Mouse (Mus musculus): ENCODE data around the gene Fxyd3. TPM values are rescaled to one million over a fixed set of nuclear protein-coding genes. Genes with fewer than 3 reads are reported as not detected.
A peak's percentile ranks its signal among the peaks of the same experiment; 100 is the strongest.

Fxyd3 gene
- polyA plus RNA-seq, 1 experiment from 2014 or later = 22.5 TPM

DNA sequence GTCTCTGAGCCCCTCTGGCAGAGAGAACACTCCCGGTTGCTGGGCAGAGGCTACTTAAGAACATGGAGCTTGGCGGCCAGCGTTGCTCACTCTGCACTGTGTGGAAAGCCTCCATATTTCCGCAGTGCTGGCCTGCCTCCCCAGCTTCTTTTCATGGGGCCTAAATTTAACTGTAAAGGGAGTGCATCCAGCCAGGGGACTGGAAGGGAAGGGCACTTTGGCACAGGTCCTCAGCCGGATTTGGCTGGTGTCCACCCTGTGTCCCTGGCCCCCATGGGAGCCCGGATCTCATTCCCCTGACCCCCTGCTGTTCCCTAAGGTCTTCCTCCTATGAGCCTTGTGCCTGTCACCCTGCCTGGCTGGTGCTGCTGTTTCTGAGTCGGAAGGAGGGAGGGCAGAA, 42.0 kb upstream of the Fxyd3 start:
- DNase-seq (ENCODE audit: low spot score) = no peak
- no peak overlapping the region for H3K4me3 ChIP-seq (replicated peaks; ENCODE audit: low read depth, low read length)

DNA sequence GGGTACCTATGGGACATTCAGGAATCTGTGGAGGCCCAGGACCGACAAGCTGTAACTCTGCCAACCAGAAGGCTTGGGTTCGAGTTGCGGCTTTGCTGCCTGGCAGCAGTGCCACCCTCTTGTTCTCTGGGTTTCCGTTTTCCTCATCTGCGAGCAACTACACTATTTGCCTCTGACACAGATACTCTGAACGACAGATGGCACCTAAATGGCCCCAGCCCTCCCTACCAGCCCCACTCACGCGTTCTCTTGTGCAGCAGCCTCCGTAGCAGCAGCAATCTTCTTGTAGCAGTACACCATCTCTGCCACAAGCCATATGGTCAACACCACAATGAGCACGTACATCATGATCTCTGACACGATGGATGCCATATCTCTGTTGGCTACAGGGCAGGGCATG, 41.0 kb upstream of the Fxyd3 start:
- H3K9ac ChIP-seq (ENCODE audit: low read depth, low read length) = no peak overlapping the region
- no peak overlapping the region for H3K27ac ChIP-seq
- ATAC-seq (replicated peaks; ENCODE audit: low FRiP score, low read depth) = no peak
- peaks cover 15% of the 10 kb centered on the region for H3K4me1 ChIP-seq (replicated peaks; ENCODE audit: insufficient read depth, low read length)
- H3K4me3 ChIP-seq (replicated peaks; ENCODE audit: low read depth, low read length) = no peak overlapping the region
- no peak overlapping the region for H3K4me2 ChIP-seq (ENCODE audit: low read length)
- DNase-seq (ENCODE audit: low spot score) = no peak
- 87% methylated on average over 11 of the region's 11 CpGs for WGBS
- no peak for TF ChIP-seq CTCF (IDR thresholded peaks at IDR 0.05; ENCODE audit: low read depth)
- no peaks in the 10 kb centered on the region for H3K9me3 ChIP-seq (replicated peaks; ENCODE audit: low read length)
- no peaks in the 10 kb centered on the region for H3K36me3 ChIP-seq (ENCODE audit: insufficient read depth, low read length)
- H3K27me3 ChIP-seq (ENCODE audit: insufficient read depth, low read length) = no peaks in the 10 kb centered on the region

More for the DNA sequence above, 42.0 kb upstream of the Fxyd3 start:
- WGBS = 77% methylated on average over 7 of the region's 7 CpGs
- Histone ChIP-seq H3K9me3 (replicated peaks; ENCODE audit: low read length) (no peaks in the 10 kb centered on the region), H3K27me3 (ENCODE audit: insufficient read depth, low read length) (no peaks in the 10 kb centered on the region), H3K9ac (ENCODE audit: low read depth, low read length) (no peak overlapping the region), H3K4me1 (replicated peaks; ENCODE audit: insufficient read depth, low read length) (peaks cover 15% of the 10 kb centered on the region), H3K36me3 (ENCODE audit: insufficient read depth, low read length) (no peaks in the 10 kb centered on the region), H3K27ac (no peak overlapping the region), H3K4me2 (ENCODE audit: low read length) (no peak overlapping the region)
- TF ChIP-seq CTCF (IDR thresholded peaks at IDR 0.05; ENCODE audit: low read depth) = no peak
- ATAC-seq (replicated peaks; ENCODE audit: low FRiP score, low read depth) = no peak

DNA sequence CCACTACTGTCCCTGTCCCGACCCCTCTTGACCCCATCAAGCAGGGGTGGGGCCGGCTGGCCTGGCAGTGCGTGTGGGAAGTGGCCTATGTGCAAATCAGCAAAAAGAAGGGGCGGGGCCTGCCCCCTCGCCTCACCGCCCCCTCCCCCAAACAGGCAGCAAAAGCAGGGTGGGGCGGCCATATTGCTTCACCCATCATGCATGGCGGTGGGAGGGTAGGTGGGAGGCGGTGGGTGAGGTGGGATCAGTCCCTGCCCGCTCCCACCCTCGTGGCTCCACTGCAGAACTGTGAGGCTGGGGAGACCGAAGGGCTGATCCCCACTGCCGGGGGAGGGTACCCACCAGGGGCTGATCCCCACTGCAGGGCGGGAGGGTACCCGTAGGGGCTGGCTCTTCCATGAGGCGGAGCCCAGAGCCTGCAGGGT, 40.2 kb upstream of the Fxyd3 start:
- H3K4me2 ChIP-seq (ENCODE audit: low read length) = no peak overlapping the region
- H3K9me3 ChIP-seq (replicated peaks; ENCODE audit: low read length) = no peaks in the 10 kb centered on the region
- 43% methylated on average over 16 of the region's 16 CpGs for WGBS
- no peak overlapping the region for H3K27ac ChIP-seq
- no peak overlapping the region for H3K9ac ChIP-seq (ENCODE audit: low read depth, low read length)
- ATAC-seq (replicated peaks; ENCODE audit: low FRiP score, low read depth) (no peak), DNase-seq (ENCODE audit: low spot score) (no peak)
- H3K4me1 ChIP-seq (replicated peaks; ENCODE audit: insufficient read depth, low read length) = peaks cover 19% of the 10 kb centered on the region
- H3K36me3 ChIP-seq (ENCODE audit: insufficient read depth, low read length) = no peaks in the 10 kb centered on the region
- no peak for TF ChIP-seq CTCF (IDR thresholded peaks at IDR 0.05; ENCODE audit: low read depth)
- no peak overlapping the region for H3K4me3 ChIP-seq (replicated peaks; ENCODE audit: low read depth, low read length)
- no peaks in the 10 kb centered on the region for H3K27me3 ChIP-seq (ENCODE audit: insufficient read depth, low read length)

DNA sequence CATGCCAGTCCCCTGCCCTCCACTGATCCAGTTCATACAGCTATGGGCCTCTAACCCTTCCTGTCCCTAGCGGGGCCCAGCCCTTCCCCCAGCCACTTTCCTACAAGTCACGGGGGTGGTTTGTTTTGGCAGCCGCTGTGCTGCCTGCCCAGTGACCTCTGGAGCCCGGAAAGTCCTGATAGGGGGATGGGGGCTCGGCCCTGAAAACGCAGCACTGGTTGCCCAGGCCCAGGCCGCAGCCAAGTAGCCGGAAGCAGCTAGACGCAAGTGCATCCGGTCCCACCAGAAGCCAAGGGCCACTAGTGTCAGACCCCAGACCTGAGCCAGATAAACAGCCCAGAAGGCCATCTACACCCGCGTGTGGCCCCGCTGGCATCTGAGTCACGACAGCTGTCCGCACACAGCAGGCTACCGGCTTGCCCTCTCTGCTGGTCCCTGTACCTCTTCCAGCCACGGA, 39.1 kb upstream of the Fxyd3 start:
- Histone ChIP-seq H3K4me2 (ENCODE audit: low read length) (peak overlapping the region; percentile 52), H3K9ac (ENCODE audit: low read depth, low read length) (0 out of 2 replicates have a peak overlapping the region, but pooled peaks have one; percentile 15), H3K4me3 (replicated peaks; ENCODE audit: low read depth, low read length) (no peak overlapping the region), H3K27ac (peak overlapping the region; percentile 87), H3K9me3 (replicated peaks; ENCODE audit: low read length) (no peaks in the 10 kb centered on the region), H3K4me1 (replicated peaks; ENCODE audit: insufficient read depth, low read length) (peaks cover 19% of the 10 kb centered on the region), H3K36me3 (ENCODE audit: insufficient read depth, low read length) (no peaks in the 10 kb centered on the region), H3K27me3 (ENCODE audit: insufficient read depth, low read length) (no peaks in the 10 kb centered on the region)
- ATAC-seq (replicated peaks; ENCODE audit: low FRiP score, low read depth) (peak; percentile 70), DNase-seq (ENCODE audit: low spot score) (no peak)
- TF ChIP-seq CTCF (IDR thresholded peaks at IDR 0.05; ENCODE audit: low read depth) = no peak
- WGBS = 14% methylated on average over 17 of the region's 17 CpGs

DNA sequence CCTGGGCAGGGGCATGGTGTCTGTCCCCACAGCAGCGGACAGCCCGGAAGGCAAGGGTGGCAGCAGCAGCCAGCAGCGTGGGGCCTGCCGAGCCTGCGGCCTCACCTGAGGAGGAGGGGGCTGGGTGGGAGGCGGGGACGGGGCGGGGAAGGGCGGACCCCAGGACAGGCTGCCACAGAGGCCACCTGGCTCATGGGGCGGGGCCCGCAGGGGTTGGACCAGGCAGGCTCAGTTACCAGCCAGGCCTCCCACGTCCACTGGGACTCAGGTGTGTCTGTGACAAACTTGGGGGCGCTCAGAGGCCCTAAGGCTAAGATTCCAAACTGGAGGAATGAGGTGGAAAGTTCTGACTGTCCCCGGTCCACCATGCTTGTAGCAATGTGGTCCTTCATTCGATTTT, 38.7 kb upstream of the Fxyd3 start, which contains the start of gene Hpn:
Gene Hpn (minus strand): TSS at position 109 of the 400 bp plus-strand sequence.
- Histone ChIP-seq H3K4me2 (ENCODE audit: low read length) (peak within 1 kb of the TSS; percentile 52), H3K9ac (ENCODE audit: low read depth, low read length) (peak within 1 kb of the TSS; percentile 44), H3K27ac (peak within 1 kb of the TSS; percentile 87), H3K4me3 (replicated peaks; ENCODE audit: low read depth, low read length) (peak within 1 kb of the TSS; percentile 24), H3K36me3 (ENCODE audit: insufficient read depth, low read length) (no peaks in the 10 kb centered on the region), H3K27me3 (ENCODE audit: insufficient read depth, low read length) (no peaks in the 10 kb centered on the region), H3K4me1 (replicated peaks; ENCODE audit: insufficient read depth, low read length) (peaks cover 19% of the 10 kb centered on the region), H3K9me3 (replicated peaks; ENCODE audit: low read length) (no peaks in the 10 kb centered on the region)
- DNase-seq (ENCODE audit: low spot score) (no peak), ATAC-seq (replicated peaks; ENCODE audit: low FRiP score, low read depth) (peak; percentile 84)
- WGBS = 12% methylated on average over 13 of the region's 15 CpGs
- no peak for TF ChIP-seq CTCF (IDR thresholded peaks at IDR 0.05; ENCODE audit: low read depth)

DNA sequence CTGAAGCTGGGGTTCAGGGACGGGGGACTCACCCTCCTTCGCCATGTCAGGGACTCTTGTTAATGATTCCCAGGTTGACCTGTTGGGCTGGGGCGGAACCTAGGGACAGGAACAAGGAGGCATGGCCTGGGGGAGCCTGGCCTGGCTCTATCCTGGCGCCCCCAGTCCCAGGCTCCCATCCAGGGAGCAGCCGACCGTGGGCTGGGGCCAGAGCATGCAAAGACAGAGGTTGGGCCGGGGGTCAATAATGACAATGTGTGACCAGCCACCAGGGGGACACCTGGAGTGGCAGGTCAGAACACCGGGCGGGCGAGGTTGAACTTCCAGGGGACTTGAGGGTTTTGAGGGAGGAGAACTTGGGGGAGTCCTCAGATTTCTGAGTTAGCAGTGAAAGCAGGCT, 38.1 kb upstream of the Fxyd3 start:
- peak overlapping the region; percentile 52 for H3K4me2 ChIP-seq (ENCODE audit: low read length)
- TF ChIP-seq CTCF (IDR thresholded peaks at IDR 0.05; ENCODE audit: low read depth) = peak; percentile 43; the same call in 1 of the 2 replicates
- peak overlapping the region; percentile 24 for H3K4me3 ChIP-seq (replicated peaks; ENCODE audit: low read depth, low read length)
- H3K27me3 ChIP-seq (ENCODE audit: insufficient read depth, low read length) = no peaks in the 10 kb centered on the region
- 54% methylated on average over 10 of the region's 10 CpGs for WGBS
- peak overlapping the region; percentile 44 for H3K9ac ChIP-seq (ENCODE audit: low read depth, low read length)
- no peaks in the 10 kb centered on the region for H3K9me3 ChIP-seq (replicated peaks; ENCODE audit: low read length)
- H3K27ac ChIP-seq = peak overlapping the region; percentile 87
- DNase-seq (ENCODE audit: low spot score) = no peak
- ATAC-seq (replicated peaks; ENCODE audit: low FRiP score, low read depth) = peak; percentile 33; the same call in 1 of the 2 replicates
- H3K36me3 ChIP-seq (ENCODE audit: insufficient read depth, low read length) = no peaks in the 10 kb centered on the region
- peaks cover 19% of the 10 kb centered on the region for H3K4me1 ChIP-seq (replicated peaks; ENCODE audit: insufficient read depth, low read length)

DNA sequence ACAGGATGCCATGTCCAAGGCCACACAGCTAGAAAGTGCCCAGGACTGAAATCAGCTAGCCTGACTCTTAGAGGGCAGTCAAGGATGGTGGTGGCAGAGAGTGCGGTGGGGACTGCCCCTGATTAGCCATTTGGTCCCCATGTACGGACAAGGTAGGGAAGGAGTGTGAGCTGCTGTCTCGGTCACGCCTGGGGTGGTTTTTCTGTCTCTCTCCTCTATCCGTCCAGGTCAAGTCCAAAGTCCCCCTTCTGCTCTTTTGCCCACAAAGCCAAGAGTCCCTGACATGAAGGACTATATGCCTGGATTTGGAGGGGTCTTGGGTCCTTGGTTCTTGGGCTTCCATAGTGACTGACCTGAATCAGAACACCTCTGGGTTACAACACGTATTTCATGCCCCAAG, 37.3 kb upstream of the Fxyd3 start:
- H3K27ac ChIP-seq = peak overlapping the region; percentile 87; the same call in 1 of the 2 replicates
- peak overlapping the region; percentile 52 for H3K4me2 ChIP-seq (ENCODE audit: low read length)
- ATAC-seq (replicated peaks; ENCODE audit: low FRiP score, low read depth) (no peak; the same call in 1 of the 2 replicates), DNase-seq (ENCODE audit: low spot score) (no peak)
- no peaks in the 10 kb centered on the region for H3K36me3 ChIP-seq (ENCODE audit: insufficient read depth, low read length)
- H3K27me3 ChIP-seq (ENCODE audit: insufficient read depth, low read length) = no peaks in the 10 kb centered on the region
- no peak for TF ChIP-seq CTCF (IDR thresholded peaks at IDR 0.05; ENCODE audit: low read depth)
- H3K4me3 ChIP-seq (replicated peaks; ENCODE audit: low read depth, low read length) = no peak overlapping the region
- peaks cover 19% of the 10 kb centered on the region for H3K4me1 ChIP-seq (replicated peaks; ENCODE audit: insufficient read depth, low read length)
- H3K9me3 ChIP-seq (replicated peaks; ENCODE audit: low read length) = no peaks in the 10 kb centered on the region
- WGBS = 75% methylated on average over 6 of the region's 6 CpGs
- H3K9ac ChIP-seq (ENCODE audit: low read depth, low read length) = no peak overlapping the region

All from kidney, postnatal 0 days (tissue).